Mouse (Mus musculus) testis, adult 2 months (tissue): Measurements from ENCODE around the gene Ndufa6. TPM values are rescaled to one million over a fixed set of nuclear protein-coding genes. Genes with fewer than 3 reads are reported as not detected.
A peak's percentile ranks its signal among the peaks of the same experiment; 100 is the strongest.
"Not testable (repeated sequence)": the region's sequence is repeated elsewhere in the genome, so short reads cannot be mapped to it uniquely, and the experiment has no call there.

Experiments
- H3K27ac ChIP-seq: fragments of 200-500 bp; 2 replicates; pipeline ENCODE4 v1.5.1; 2012; ENCODE audit warnings: low read depth, low read length; ENCODE audit not compliant: control insufficient read depth, insufficient read depth
- H3K27me3 ChIP-seq: fragments of 200-500 bp; 2 replicates; pipeline ENCODE4 v1.6.1; 2012; ENCODE audit warnings: mild to moderate bottlenecking, low read length, moderate library complexity; ENCODE audit not compliant: control insufficient read depth, insufficient read depth
- H3K36me3 ChIP-seq: fragments of 200-500 bp; 2 replicates; pipeline ENCODE4 v1.6.1; 2012; ENCODE audit warnings: mild to moderate bottlenecking, low read length; ENCODE audit not compliant: control insufficient read depth, insufficient read depth
- H3K4me1 ChIP-seq: fragments of 200-500 bp; 2 replicates; pipeline ENCODE4 v1.6.1; 2012; ENCODE audit warnings: low read length; ENCODE audit not compliant: control insufficient read depth, insufficient read depth
- H3K4me3 ChIP-seq: fragments of 200-500 bp; 2 replicates; pipeline ENCODE4 v1.5.1; 2012; ENCODE audit warnings: low read depth, mild to moderate bottlenecking, low read length, moderate library complexity, mixed read lengths; ENCODE audit not compliant: control insufficient read depth
- CTCF ChIP-seq: fragments of 200-500 bp; IDR thresholded peaks from 2 replicates; pipeline ENCODE4 v1.5.1; 2012; ENCODE audit warnings: low read depth, mild to moderate bottlenecking, inconsistent platforms, low read length, moderate library complexity; ENCODE audit not compliant: control insufficient read depth, insufficient read depth, insufficient replicate concordance
- POLR2A ChIP-seq: fragments of 200-500 bp; IDR thresholded peaks from 2 replicates; pipeline ENCODE4 v1.6.1; 2012; ENCODE audit warnings: low read depth, mild to moderate bottlenecking, inconsistent platforms, low read length, moderate library complexity; ENCODE audit not compliant: control insufficient read depth
- polyA plus RNA-seq: library from polyadenylated mRNA; depleted of rRNA; stranded (reverse); fragments of >200 nt; gene quantifications from 2 replicates; pipeline ENCODE4 v1.2.3, GENCODE M21; 2012; rRNA removed

Gene Ndufa6
- polyA plus RNA-seq, result 240 and 246 TPM in 2 replicates

DNA sequence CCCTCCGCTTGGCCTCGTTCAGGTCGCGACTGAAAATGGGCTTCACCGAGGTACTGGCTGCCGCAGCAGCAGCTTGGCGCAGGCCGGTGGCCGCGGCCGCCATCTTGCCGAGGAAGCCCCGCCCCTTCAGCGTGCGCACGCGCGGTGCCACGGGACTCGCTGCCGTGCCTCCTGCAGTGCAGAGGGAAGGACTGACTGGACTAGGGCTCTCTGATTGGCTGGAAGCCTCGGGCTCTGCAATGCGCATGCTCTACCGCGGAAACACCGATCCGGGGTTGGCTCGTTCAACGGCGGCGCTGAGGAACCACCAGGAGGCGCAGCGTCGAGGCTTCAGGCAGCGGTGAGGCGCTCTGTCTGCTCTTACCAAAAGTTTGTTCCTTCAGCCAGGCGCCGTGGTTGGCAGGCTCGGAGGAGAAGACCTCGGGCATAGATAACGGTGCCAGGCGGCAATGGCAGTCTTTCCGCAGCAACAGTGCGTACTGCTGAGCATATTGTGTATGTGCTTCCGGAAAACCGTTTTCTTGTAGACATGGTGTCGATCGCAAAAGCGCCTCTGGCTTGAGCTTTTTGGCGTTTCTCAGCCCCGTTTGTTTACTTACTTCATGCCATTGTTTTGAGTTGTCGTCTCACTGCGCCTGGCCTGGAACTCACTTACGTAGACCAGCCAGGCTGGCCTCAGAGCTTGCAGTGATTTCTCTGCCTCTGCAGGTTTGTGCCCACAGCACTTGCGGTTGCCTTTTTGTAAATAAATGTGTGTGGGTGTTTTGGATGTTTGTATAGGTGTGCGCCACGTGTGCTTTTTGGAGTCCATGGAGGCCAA lies at the start of gene Ndufa6:
TSS of gene Ndufa6 (minus strand) at position 197 of the 820 bp plus-strand sequence.
- H3K4me1 ChIP-seq, result peaks cover 11% of the 10 kb centered on the region
- TF ChIP-seq CTCF (peak; percentile 78), POLR2A (peak; percentile 98)
- peak within 1 kb of the TSS; percentile 99 for H3K4me3 ChIP-seq
- no peaks in the 10 kb centered on the region for H3K36me3 ChIP-seq
- no peaks in the 10 kb centered on the region for H3K27me3 ChIP-seq
- peak within 1 kb of the TSS; percentile 99 for H3K27ac ChIP-seq

DNA sequence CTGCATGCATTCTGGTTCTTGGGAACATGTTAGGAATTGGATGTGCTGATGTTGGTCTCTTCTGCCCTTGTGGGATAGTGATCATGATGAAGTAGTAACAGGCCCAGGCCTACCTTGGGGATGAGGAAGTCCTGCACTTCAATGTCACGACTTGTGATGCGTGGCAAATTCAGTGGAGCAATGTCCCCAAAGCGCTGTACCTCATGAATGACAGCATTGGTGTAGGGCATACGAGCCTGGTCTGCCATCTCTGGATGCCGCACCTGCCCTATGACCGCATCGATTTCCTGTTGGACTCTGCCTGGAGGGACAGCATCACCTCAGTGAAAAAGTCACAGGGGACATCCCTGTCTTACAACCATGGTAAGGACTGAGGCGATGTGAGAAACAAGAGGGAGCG lies 49.5 kb upstream of the Ndufa6 start:
- TF ChIP-seq CTCF, result no peak
- no peak for TF ChIP-seq POLR2A
- H3K27me3 ChIP-seq, result no peaks in the 10 kb centered on the region
- no peaks in the 10 kb centered on the region for H3K4me1 ChIP-seq
- no peak overlapping the region for H3K27ac ChIP-seq
- H3K36me3 ChIP-seq, result no peaks in the 10 kb centered on the region
- H3K4me3 ChIP-seq, result no peak overlapping the region

DNA sequence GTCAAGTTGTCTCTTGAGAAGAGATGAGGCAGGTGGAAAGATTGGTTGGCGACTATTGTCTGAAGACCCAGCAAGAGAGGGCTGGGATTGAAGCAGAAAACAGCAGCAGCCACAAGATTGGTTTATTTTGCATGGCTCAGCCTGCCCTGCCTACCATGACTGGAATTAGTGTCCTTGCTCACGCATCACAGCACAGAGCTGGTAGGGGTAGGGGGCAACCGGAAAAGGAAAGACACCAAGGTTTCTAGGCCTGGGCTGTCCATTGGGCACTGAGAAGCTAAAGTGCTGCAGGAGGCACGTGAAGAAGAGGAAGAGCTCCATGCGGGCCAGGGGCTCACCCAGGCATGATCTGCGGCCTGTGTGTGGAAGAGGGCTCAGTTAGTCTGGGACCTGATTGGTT lies 48.6 kb upstream of the Ndufa6 start:
- Histone ChIP-seq H3K4me3 (no peak overlapping the region), H3K27me3 (no peaks in the 10 kb centered on the region), H3K4me1 (no peaks in the 10 kb centered on the region), H3K27ac (no peak overlapping the region), H3K36me3 (no peaks in the 10 kb centered on the region)
- TF ChIP-seq CTCF, result no peak
- TF ChIP-seq POLR2A, result no peak

DNA sequence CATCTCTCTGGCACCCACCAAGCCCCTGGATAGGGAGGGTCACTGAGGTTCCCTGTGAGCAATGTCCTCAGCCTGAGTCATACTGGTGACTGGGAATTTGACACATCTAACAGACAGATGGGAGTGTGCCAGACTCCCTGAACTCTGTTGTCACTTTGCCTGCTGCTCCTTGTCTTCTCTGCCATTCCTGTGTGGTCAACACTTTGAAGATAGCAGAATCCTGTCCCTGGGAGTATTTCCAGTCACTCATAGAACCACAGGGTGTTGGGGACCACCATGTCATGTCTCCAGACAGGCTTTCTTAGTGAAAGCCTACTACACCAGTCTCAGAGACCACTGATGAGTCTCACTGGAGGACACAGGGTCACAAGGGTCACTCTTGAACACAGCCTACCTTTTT lies 48.0 kb upstream of the Ndufa6 start:
- Histone ChIP-seq H3K27me3 (no peaks in the 10 kb centered on the region), H3K4me3 (no peak overlapping the region), H3K4me1 (no peaks in the 10 kb centered on the region), H3K36me3 (no peaks in the 10 kb centered on the region), H3K27ac (no peak overlapping the region)
- TF ChIP-seq POLR2A, result no peak
- TF ChIP-seq CTCF, result no peak

DNA sequence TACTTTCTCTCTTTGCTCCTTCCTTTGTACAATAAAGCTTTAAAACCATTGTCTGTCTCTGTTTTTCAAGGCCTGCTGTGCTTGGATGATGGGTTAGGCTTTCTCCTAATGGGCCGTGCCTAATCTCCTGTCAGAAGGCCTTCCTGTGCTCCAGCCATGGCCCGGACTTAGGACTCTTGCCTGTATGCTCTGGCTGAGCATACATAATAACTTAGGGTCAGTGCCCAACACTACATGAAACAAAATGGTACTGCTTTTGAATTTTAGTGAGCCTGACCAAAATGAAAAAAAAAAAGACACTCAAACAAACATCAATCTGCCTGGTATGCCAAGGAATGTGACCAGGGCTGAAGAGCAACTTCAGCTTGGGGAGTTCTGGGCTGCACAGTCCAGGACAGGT lies 47.4 kb upstream of the Ndufa6 start:
- TF ChIP-seq POLR2A, result no peak
- no peak for TF ChIP-seq CTCF
- no peaks in the 10 kb centered on the region for H3K27me3 ChIP-seq

DNA sequence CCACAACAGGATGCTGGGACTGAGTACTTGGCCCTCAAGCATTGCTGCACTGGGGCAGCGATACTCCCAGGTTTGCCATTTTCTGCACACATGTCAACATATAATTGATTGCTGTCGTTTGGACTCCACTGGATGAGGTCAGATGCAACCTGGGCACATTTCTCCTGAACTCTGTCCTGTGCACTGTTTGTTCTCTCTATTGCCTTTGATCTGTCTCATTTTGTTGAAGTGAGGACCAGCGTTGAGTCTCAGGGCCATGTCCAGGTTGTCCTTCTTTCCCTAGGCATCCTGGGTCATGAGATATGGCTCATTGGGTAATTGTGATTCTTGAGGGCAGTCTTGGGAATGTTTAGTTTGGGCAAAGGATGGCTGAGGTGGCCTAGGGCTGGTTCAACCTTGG lies 41.8 kb upstream of the Ndufa6 start:
- not testable (repeated sequence) for H3K4me3 ChIP-seq

More for the DNA sequence above, 47.4 kb upstream of the Ndufa6 start:
- Histone ChIP-seq H3K27ac (no peak overlapping the region), H3K4me3 (no peak overlapping the region), H3K4me1 (no peaks in the 10 kb centered on the region), H3K36me3 (no peaks in the 10 kb centered on the region)

DNA sequence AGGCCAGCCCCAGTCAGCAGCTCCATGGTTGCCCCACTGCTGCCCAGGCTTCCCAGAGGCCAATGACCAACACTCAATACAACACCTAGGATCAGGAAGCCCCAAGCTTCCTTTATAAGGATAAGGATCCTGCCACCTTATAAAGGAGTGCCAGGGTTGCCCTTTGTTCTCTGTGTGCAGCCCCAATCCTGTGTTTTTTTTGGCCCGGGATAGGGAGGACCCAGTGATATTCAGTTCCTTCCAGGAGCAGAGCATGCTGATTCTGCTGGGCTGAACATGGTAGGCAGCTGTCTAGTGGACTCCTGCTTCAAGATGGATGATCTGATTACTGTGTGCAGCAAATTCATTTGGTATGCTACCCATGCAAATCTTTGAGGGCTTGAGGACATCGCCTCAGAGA lies 39.8 kb upstream of the Ndufa6 start, which contains the start of gene Cyp2d11:
TSS of gene Cyp2d11 (minus strand) at position 101 of the 400 bp plus-strand sequence.
- not testable (repeated sequence) for H3K27ac ChIP-seq, H3K4me3 ChIP-seq, H3K36me3 ChIP-seq, H3K27me3 ChIP-seq, H3K4me1 ChIP-seq

More for the DNA sequence above, 41.8 kb upstream of the Ndufa6 start:
- H3K4me1 ChIP-seq, H3K36me3 ChIP-seq, H3K27me3 ChIP-seq, H3K27ac ChIP-seq: not testable (repeated sequence)

DNA sequence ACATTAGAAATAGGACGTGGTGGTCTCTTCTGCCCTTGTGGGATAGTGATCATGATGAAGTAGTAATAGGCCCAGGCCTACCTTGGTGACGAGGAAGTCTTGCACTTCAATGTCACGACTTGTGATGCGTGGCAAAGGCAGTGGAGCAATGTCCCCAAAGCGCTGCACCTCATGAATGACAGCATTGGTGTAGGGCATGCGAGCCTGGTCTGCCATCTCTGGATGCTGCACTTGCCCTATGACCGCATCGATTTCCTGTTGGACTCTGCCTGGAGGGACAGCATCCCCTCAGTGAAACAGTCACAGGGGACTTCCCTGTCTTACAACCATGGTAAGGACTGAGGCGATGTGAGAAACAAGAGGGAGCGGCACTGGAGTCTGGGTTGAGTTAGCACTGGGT lies 35.8 kb upstream of the Ndufa6 start:
- not testable (repeated sequence) for H3K27ac ChIP-seq, H3K4me3 ChIP-seq, H3K36me3 ChIP-seq, H3K4me1 ChIP-seq, H3K27me3 ChIP-seq
